Mouse (Mus musculus) forebrain, embryonic 15.5 days (tissue): ENCODE measurements around the gene 2410015M20Rik. TPM values are rescaled to one million over a fixed set of nuclear protein-coding genes. Genes with fewer than 3 reads are reported as not detected.

Source experiments
- ATAC-seq: fragments of 200-750 bp; cut with Nextera tagmentation; replicated peaks from 2 replicates; pipeline ENCODE4 v1.8.0; 2017; ENCODE audit warnings: mild to moderate bottlenecking, moderate TSS enrichment, moderate library complexity
- H3K27ac ChIP-seq: fragments of 300-500 bp; sonication (generic); replicated peaks from 2 replicates; pipeline ENCODE4 v1.5.1; 2015; ENCODE audit warnings: mild to moderate bottlenecking, inconsistent platforms
- H3K27me3 ChIP-seq: fragments of 300-500 bp; sonication (generic); 2 replicates; pipeline ENCODE4 v1.6.1; 2015; ENCODE audit warnings: inconsistent platforms
- H3K36me3 ChIP-seq: fragments of 300-500 bp; sonication (generic); 2 replicates; pipeline ENCODE4 v1.6.1; 2015; ENCODE audit warnings: mild to moderate bottlenecking, inconsistent platforms
- H3K4me1 ChIP-seq: fragments of 300-500 bp; sonication (generic); 2 replicates; pipeline ENCODE4 v1.6.1; 2015; ENCODE audit warnings: inconsistent platforms
- H3K4me2 ChIP-seq: fragments of 300-500 bp; sonication (generic); replicated peaks from 2 replicates; pipeline ENCODE4 v1.6.1; 2015; ENCODE audit warnings: mild to moderate bottlenecking, inconsistent platforms
- H3K4me3 ChIP-seq: fragments of 300-500 bp; sonication (generic); 2 replicates; pipeline ENCODE4 v1.5.1; 2015; ENCODE audit warnings: mild to moderate bottlenecking, inconsistent platforms
- H3K9ac ChIP-seq: fragments of 300-500 bp; sonication (generic); replicated peaks from 2 replicates; pipeline ENCODE4 v1.6.1; 2015; ENCODE audit warnings: mild to moderate bottlenecking, inconsistent platforms
- H3K9me3 ChIP-seq: fragments of 300-500 bp; sonication (generic); 2 replicates; pipeline ENCODE4 v1.6.1; 2016; ENCODE audit warnings: inconsistent platforms
- WGBS: fragments of 180-500 bp; shearing (Covaris S2); methylation state at CpG from one replicate; pipeline ENCODE4 v1.1.7; 2015; ENCODE audit warnings: mixed read lengths; 5-methylcytosine and 5-hydroxymethylcytosine counted together
- polyA plus RNA-seq: library from polyadenylated mRNA; unstranded; fragments of >200 nt; fragmentation: Nextera tagmentation; extraction: Ambion mirVana; gene quantifications from 2 replicates; pipeline ENCODE4 v1.2.1, GENCODE M21; 2015

The 2410015M20Rik gene
- polyA plus RNA-seq, 1 experiment from 2014 or later = 194 TPM

DNA sequence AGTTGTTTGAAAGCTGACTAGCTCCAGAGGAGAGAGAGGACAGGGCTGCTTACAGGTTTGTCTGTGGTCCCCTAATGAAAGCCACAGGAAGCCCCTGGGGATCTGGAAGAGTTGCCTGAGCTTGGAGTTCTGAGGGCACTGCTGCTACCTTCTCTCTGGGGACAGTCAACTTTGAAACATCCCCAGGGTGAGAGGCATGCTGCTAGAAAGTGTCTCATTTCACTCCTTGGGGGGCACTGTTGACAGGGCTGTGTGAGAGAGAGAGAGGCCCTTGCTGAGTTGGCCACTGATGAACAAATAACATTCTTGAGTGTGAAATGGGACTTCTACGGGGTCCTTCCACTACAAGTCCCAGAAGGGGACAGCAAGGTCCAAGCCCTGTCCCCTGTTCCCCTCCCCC is 21.8 kb downstream of the 2410015M20Rik start:
- H3K9ac ChIP-seq = peak overlapping the region; percentile 5; the same call in 1 of the 2 replicates
- no peak overlapping the region for H3K27ac ChIP-seq
- H3K4me3 ChIP-seq = no peak overlapping the region
- H3K4me2 ChIP-seq = no peak overlapping the region
- no peaks in the 10 kb centered on the region for H3K9me3 ChIP-seq
- H3K36me3 ChIP-seq = peaks cover 49% of the 10 kb centered on the region
- WGBS = 77% methylated on average over 1 of the region's 1 CpGs
- no peak for ATAC-seq
- peaks cover 58% of the 10 kb centered on the region for H3K4me1 ChIP-seq
- no peaks in the 10 kb centered on the region for H3K27me3 ChIP-seq

DNA sequence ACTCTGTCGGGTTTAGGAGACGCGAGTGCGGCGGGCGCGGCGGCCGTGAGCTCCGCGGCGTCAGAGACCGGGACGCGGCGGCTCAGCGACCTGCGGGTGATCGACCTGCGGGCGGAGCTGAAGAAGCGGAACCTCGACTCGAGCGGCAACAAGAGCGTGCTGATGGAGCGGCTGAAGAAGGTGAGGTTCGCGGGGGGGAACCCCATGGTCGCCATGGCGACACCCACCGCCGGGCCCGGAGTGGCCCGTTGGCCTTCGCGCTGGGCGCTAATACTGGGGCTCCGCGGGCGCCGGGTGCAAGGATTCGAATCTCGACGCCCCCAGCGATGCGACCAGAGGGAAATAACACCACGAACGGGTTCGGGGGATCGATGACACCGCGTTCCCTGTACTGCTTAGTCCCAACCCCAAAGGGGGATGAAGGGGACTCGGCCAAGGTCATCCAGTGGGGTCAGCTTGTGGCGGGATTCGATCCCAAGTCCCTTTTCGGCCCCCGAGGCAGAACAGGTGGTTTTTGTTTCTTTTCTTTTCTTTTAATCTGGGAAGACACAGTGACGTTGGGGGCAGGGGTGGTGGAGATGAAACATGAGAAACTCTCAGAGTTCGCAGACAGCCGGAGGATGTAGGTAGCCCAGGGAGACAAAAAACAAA is 24.3 kb downstream of the 2410015M20Rik start:
- Histone ChIP-seq H3K27me3 (no peaks in the 10 kb centered on the region), H3K4me3 (peak overlapping the region; percentile 98), H3K9ac (peak overlapping the region; percentile 84), H3K4me1 (peaks cover 64% of the 10 kb centered on the region), H3K9me3 (no peaks in the 10 kb centered on the region), H3K4me2 (peak overlapping the region; percentile 88), H3K36me3 (peaks cover 52% of the 10 kb centered on the region), H3K27ac (peak overlapping the region; percentile 95)
- ATAC-seq = peak; percentile 32
- under 1% methylated on average over 61 of the region's 61 CpGs for WGBS

DNA sequence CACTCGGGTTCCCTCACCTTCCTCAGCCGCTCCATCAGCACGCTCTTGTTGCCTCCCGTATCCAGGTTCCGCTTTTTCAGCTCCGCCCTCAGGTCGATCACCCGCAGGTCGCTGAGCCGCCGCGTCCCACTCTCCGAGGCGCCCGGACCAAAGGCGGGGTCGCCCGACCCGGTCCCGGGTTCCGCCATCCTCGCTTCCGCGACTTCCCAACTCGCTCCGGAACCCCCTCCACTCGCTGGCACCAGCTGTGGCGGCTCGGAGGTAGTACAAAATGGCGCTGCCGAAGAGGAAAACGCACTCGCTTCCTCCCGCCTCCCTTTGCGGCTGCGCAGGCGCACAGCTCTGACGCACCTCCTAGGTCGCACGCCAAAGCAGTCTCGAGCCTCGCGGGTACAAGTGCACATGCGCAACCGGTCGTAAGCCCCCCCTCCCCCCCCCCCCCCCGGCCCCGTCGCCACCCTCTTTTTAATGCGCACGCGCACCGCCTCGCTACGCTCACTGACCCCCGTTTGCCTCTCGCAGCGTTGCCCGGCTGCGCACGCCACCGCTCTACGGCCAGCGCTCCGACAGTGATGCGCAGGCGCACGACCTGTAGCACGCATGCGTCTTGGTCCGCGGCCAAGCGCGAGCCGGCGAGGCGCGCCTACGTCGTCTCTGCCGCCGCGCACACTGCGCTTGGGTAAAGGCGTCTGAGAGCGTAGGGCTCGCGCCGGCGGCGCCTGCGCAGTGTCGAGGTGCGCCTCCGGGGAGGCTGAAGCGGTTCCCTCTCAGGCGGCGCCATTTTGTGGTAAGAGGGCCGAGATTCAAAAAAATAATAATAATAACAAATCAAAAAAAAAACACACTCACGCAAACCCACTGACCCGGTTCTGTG is 25.1 kb downstream of the 2410015M20Rik start, which contains the start of the genes Safb2 and Safb:
Gene Safb2, minus strand, starts transcription at position 329 of the 874 bp plus-strand sequence.
Gene Safb, plus strand, starts transcription at position 569 of the 874 bp plus-strand sequence.
- Histone ChIP-seq H3K27ac (peak within 1 kb of the TSS; percentile 95), H3K4me1 (peaks cover 60% of the 10 kb centered on the region), H3K4me3 (peak within 1 kb of the TSS; percentile 98), H3K36me3 (peaks cover 52% of the 10 kb centered on the region), H3K9ac (peak within 1 kb of the TSS; percentile 84), H3K9me3 (no peaks in the 10 kb centered on the region), H3K4me2 (peak within 1 kb of the TSS; percentile 88), H3K27me3 (no peaks in the 10 kb centered on the region)
- WGBS = under 1% methylated on average over 86 of the region's 101 CpGs
- peak; percentile 97 for ATAC-seq

DNA sequence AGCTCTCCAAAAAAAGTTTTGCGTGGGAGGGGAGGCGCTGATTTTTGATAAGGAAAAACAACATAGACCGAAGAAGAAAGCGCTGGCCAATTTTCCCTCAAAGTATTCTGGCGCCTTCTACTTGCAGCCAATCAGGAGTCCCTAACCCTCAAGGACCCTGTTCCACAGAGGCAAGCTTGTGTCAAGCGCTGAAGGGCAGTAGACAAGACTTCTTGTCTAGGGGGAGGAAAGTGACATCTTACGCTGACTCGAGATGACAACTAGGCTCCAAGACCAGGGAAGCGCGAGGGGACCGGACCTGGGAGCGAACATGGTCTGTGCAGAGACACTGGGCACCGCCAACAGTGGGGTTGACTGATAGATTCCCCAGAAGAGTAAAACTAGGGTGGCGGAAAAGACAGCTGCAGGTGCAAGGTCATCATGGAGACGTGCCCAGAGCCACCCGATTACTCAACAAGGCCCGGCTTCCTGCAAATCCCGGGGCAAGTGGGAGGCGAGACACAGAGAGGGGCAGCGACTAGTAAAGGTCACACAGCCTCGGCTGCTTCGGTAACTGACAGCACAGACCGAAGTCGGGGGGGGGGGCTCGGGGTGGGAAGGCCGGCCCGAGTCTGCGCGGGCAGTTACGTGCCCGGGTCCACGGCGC is 25.8 kb downstream of the 2410015M20Rik start:
- Histone ChIP-seq H3K27me3 (no peaks in the 10 kb centered on the region), H3K36me3 (peaks cover 52% of the 10 kb centered on the region), H3K27ac (peak overlapping the region; percentile 95), H3K4me2 (peak overlapping the region; percentile 64), H3K4me1 (peaks cover 57% of the 10 kb centered on the region), H3K4me3 (peak overlapping the region; percentile 98), H3K9me3 (no peaks in the 10 kb centered on the region), H3K9ac (peak overlapping the region; percentile 77)
- 0 out of 2 replicates have a peak, but pooled peaks have one; percentile 0 for ATAC-seq
- 3% methylated on average over 32 of the region's 33 CpGs for WGBS

DNA sequence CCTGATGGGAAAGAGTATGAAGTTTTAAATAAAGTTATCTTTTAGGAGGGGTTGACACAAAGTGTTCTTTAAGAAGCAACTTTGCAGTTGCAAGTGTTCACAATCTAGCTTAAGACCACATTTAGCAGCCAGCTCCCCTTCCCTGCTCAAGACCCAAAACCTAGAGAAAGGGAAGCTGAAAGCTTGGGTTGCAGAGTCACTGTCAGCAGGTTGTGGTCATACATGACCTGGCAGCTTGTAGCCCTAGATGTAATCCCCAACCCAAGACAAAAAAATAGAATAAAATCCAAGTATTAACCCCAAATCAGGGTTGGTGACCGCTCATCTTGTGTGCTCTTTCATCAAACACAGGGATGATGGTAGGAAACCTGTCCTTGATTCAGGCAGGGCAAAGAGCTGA is 26.5 kb downstream of the 2410015M20Rik start:
- peak overlapping the region; percentile 64 for H3K4me2 ChIP-seq
- 59% methylated on average over 1 of the region's 1 CpGs for WGBS
- peak overlapping the region; percentile 77 for H3K9ac ChIP-seq
- no peaks in the 10 kb centered on the region for H3K27me3 ChIP-seq
- H3K27ac ChIP-seq = no peak overlapping the region
- H3K4me1 ChIP-seq = peaks cover 50% of the 10 kb centered on the region
- H3K4me3 ChIP-seq = peak overlapping the region; percentile 98
- no peaks in the 10 kb centered on the region for H3K9me3 ChIP-seq
- ATAC-seq = no peak
- peaks cover 53% of the 10 kb centered on the region for H3K36me3 ChIP-seq

DNA sequence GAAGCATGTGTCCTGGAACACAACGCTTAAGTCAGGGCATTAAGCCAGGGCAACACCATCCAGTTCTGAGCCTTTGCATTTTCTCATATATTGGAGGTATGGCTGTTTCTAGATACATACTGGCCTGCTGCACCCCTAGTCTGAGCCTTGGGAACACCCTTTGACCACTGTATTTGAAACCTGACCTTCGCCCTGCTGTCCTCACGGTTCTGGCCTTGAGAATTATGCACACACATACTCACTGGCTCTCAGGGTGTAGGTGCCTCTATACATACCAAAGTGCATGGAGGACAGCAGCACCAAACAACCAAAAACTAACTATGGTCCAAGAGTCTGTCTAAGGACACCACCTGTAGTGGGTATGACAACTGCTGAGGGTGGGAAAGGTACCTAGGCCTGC is 36.6 kb downstream of the 2410015M20Rik start:
- Histone ChIP-seq H3K9ac (no peak overlapping the region), H3K4me1 (no peaks in the 10 kb centered on the region), H3K36me3 (peaks cover 87% of the 10 kb centered on the region), H3K27me3 (no peaks in the 10 kb centered on the region), H3K9me3 (no peaks in the 10 kb centered on the region), H3K4me3 (no peak overlapping the region), H3K4me2 (no peak overlapping the region), H3K27ac (no peak overlapping the region)
- no peak for ATAC-seq
- WGBS = 95% methylated on average over 3 of the region's 3 CpGs

DNA sequence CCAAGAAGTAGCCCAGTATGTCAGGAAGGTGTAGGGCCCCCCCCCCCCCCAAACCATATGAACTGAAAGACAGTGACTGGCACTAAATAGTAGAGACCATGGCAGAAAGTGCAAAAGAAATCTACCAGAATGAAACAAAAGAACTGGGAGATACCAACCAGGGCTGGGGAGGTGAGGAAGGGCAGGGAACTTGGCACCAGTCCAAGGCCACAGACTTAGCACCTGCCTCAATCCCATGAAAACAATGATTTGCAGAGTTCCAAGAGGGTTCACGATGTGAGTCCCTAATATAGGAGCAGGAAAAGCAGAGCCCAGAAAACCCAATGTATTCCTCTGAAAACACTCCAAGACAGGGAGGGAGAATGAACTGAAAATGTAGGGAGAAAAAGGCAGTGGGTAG is 37.4 kb downstream of the 2410015M20Rik start:
- Histone ChIP-seq H3K9ac (no peak overlapping the region), H3K27ac (no peak overlapping the region), H3K4me2 (no peak overlapping the region), H3K4me1 (no peaks in the 10 kb centered on the region), H3K27me3 (no peaks in the 10 kb centered on the region), H3K9me3 (no peaks in the 10 kb centered on the region), H3K4me3 (no peak overlapping the region), H3K36me3 (peaks cover 87% of the 10 kb centered on the region)
- WGBS = 24% methylated on average over 1 of the region's 1 CpGs
- no peak for ATAC-seq

DNA sequence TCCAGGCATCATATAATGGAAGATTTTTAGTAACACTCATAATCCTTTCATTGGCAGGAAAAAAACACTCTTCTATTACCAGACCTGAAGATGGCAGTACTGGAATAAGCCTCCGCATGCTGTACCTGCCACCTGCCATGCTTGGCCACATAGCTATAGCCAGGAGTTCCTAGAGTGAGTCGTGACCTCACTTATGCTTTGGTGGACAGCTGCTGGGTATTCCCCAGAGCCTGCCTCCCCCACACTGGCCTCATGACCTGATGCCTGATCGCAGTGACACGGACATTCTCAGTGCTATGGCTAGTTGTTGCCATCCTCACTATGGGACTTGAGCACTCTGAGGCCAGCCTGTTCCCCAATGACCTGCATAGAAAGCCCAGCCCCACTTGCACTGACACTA is 39.3 kb downstream of the 2410015M20Rik start:
- H3K9me3 ChIP-seq = no peaks in the 10 kb centered on the region
- no peak overlapping the region for H3K9ac ChIP-seq
- H3K36me3 ChIP-seq = peaks cover 94% of the 10 kb centered on the region
- no peaks in the 10 kb centered on the region for H3K27me3 ChIP-seq
- WGBS = 93% methylated on average over 4 of the region's 4 CpGs
- H3K4me3 ChIP-seq = no peak overlapping the region
- H3K4me2 ChIP-seq = no peak overlapping the region
- no peak for ATAC-seq
- no peaks in the 10 kb centered on the region for H3K4me1 ChIP-seq
- no peak overlapping the region for H3K27ac ChIP-seq

DNA sequence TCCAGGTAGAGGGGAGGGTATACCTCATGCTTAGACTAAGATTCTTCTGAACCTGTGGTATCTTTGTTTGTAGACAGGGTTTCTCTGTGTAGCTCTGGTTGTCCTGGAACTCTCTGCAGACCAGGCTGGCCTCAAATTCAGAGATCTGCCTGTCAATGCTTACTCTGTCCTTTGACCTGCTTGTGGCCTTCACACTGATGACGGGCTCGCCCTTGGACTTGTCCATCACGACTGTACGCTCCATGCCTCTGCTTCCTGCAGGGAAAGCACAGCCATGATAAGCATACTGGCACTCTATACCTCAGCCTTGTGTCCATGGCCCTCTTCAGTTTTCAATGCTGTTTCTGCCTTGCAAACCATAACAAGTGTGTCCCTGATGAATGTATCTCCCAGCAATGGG is 42.2 kb downstream of the 2410015M20Rik start:
- H3K9me3 ChIP-seq = no peaks in the 10 kb centered on the region
- no peak overlapping the region for H3K4me2 ChIP-seq
- no peaks in the 10 kb centered on the region for H3K27me3 ChIP-seq
- no peak for ATAC-seq
- H3K9ac ChIP-seq = no peak overlapping the region
- 97% methylated on average over 4 of the region's 4 CpGs for WGBS
- no peak overlapping the region for H3K27ac ChIP-seq
- no peak overlapping the region for H3K4me3 ChIP-seq
- no peaks in the 10 kb centered on the region for H3K4me1 ChIP-seq
- H3K36me3 ChIP-seq = peaks cover 97% of the 10 kb centered on the region

DNA sequence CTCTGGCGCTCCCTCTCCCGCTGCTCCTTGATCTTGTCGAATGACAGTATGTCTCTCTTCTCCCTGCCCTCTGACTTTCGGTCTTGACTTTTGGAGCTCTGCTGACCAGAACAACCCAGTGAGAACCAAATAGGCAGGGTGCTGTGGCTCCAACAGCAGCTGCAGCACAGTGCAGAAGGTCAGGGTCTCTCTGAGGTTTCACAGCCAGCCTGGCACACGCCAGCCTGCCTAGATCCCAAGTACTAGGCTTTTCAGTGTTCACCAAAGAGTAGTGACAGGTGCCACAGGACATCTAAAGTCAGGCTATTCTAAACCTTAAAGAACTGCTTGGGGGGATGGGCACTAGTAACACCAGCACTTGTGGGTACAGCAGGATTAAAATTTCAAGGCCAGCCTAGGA is 42.7 kb downstream of the 2410015M20Rik start:
- H3K27me3 ChIP-seq = no peaks in the 10 kb centered on the region
- H3K9ac ChIP-seq = no peak overlapping the region
- WGBS = 93% methylated on average over 5 of the region's 5 CpGs
- H3K27ac ChIP-seq = no peak overlapping the region
- no peak overlapping the region for H3K4me3 ChIP-seq
- H3K4me1 ChIP-seq = no peaks in the 10 kb centered on the region
- H3K9me3 ChIP-seq = no peaks in the 10 kb centered on the region
- no peak for ATAC-seq
- H3K36me3 ChIP-seq = peaks cover 99% of the 10 kb centered on the region
- H3K4me2 ChIP-seq = no peak overlapping the region

DNA sequence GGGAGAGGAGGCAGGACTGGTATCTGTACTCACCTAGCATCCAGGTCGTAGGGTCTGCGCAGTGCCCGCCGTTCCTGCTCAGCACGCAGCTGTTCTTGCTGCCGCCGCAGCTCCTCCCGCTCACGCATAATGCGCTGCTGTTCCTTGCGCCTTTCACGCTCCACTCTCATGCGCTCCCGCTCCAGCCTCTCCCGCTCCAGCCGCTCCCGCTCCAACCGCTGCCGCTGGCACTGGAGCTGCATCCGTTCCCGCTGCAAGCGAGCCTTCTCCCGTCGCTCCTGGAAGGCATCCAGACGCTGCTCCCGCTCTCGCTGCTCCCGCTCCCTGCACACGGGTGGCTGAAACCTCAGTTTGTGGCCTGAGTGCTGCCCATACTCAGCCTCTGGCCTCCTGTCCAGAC is 43.3 kb downstream of the 2410015M20Rik start:
- WGBS = 91% methylated on average over 29 of the region's 29 CpGs
- Histone ChIP-seq H3K4me3 (no peak overlapping the region), H3K9me3 (no peaks in the 10 kb centered on the region), H3K4me2 (no peak overlapping the region), H3K27me3 (no peaks in the 10 kb centered on the region), H3K27ac (no peak overlapping the region), H3K9ac (no peak overlapping the region), H3K4me1 (no peaks in the 10 kb centered on the region), H3K36me3 (peaks cover 99% of the 10 kb centered on the region)
- ATAC-seq = no peak

DNA sequence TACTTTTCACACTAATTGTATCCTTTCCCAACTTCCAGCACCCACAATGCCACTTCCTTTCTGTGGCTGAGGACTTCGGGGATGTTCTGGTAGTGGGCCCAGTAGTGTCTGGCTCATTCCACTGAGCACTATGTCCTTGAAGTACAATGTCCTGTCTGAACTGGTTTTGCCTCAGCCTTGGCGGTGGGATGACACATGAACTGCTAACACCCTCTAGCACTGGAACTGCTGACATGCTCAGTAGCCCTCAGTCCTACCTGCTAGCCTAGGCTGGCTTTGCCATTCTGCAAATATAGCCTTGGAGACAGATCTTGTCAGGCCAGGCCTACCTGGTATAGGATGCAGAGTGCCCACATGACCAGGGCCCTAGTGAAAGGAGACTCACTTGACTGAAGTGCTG is 47.7 kb downstream of the 2410015M20Rik start:
- H3K4me3 ChIP-seq = no peak overlapping the region
- 93% methylated on average over 2 of the region's 2 CpGs for WGBS
- no peaks in the 10 kb centered on the region for H3K4me1 ChIP-seq
- H3K9ac ChIP-seq = no peak overlapping the region
- no peaks in the 10 kb centered on the region for H3K27me3 ChIP-seq
- no peak overlapping the region for H3K27ac ChIP-seq
- H3K36me3 ChIP-seq = peaks cover 62% of the 10 kb centered on the region
- no peaks in the 10 kb centered on the region for H3K9me3 ChIP-seq
- no peak for ATAC-seq
- no peak overlapping the region for H3K4me2 ChIP-seq
